Mouse (Mus musculus) spleen, postnatal 36 days (tissue): ENCODE measurements around the gene Cep152.

Source experiments
- DNase-seq, 2 experiments: peaks; one replicate each; pipeline ENCODE4 v3.0.0; 2022; ENCODE audit warnings: low spot score in 2 of 2, mixed read lengths in 1 of 2

The Cep152 gene

DNA sequence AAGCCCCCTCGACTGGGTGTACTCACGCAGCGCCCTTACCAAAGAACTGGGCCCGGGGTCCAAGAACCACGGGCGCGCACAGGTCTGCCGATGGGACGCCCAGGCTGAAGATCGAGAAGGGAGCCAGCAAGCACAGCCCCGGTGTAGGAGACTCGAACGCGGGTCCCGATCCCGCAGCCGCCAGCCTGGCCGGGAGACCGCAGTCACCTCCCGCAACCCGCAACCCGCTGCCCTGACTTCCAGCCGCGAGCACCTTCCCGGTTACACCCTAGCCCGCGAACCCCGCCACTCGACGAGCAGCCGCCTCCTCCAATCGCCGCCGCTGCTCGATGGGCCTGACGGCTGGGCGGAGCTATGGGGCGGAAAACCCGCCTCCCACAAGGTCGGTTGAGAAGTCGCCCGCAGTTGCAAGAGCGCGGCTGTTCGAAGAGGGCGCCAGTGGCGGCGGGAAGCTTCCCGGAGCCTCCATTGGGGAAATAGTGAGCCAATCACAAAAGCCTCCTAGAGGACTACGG, at the start of gene Cep152:
Gene Cep152 (minus strand): TSS at position 277 of the 515 bp plus-strand sequence.
- peak; percentile 97 to 98 for DNase-seq

DNA sequence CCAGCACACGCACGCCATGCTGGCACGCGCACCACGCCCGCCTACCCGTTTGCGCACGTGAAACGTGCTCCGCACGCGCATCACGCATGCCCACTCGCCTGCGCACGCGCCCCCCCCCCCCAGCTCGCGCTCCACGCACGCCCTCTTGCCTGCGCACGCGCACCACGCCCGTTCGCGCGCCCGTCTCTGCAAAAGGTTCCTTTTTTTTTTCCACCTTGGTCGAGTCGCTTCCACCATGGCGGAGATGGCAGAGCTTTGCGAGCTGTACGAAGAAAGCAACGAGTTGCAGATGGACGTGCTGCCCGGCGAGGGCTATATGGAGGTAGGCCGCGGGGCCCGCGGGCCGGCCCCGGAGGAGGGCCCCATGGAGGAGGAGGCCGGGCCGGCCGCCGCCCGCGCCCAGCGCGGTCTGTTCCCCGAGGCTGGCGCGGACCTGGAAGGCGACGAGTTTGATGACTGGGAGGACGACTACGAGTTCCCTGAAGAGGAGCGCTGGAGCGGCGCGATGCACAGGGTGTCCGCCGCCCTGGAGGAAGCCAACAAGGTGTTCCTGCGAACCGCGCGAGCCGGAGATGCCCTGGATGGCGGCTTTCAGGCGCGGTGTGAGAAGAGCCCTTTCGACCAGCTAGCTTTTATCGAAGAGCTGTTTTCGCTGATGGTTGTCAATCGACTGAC, 48.2 kb upstream of the Cep152 start, which contains the start of gene Eid1:
Gene Eid1 (plus strand): TSS at position 139 of the 675 bp plus-strand sequence.
- DNase-seq, result peak; percentile 78 to 81

GRCm38 (mm10) chr2:125672568-125672956, 47.6 kb upstream of the Cep152 start:
- DNase-seq, result no peak

GRCm38 (mm10) chr2:125670846-125671245, 45.9 kb upstream of the Cep152 start:
- peak in 1 of 2 experiments; percentile 43 for DNase-seq

DNA sequence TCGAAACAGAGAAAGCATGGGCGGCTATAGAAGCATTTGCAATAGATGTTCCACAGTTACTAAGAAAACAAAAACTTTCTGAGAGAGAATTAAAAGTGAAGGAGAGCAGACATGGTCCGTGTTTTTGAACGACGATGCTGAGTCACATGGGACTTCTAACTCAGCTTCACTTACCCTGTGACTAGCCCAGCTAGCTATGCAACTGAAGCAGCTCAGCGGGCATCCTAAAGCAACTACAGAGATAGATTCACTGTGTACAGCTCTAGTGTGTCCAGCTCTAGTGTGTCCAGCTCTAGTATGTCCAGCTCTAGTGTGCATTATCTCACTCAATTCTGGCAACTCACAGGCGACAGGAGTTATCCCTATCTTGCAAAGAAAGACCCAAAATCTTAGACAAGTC, 42.8 kb upstream of the Cep152 start:
- DNase-seq, result no peak

GRCm38 (mm10) chr2:125667184-125667583, 42.3 kb upstream of the Cep152 start:
- DNase-seq, result peak; percentile 37 to 45

DNA sequence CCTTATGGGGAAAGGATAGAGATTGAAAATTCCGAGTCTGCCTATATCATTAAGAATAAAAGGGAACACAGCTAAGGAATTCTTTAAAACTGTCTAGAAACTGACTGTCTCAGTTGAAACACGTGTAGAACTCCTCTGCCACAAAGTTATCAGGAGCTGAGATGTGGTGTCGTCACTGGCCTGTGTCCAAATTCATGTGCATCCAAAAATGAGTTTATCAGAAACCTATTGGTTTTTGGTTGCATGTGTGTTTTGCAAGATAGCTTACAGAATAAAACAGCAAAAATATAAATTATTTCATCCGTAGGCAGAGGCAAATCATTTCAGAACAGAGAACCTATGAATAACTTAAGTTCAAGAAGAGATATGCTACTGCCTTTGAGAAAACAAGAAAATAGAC, 41.8 kb upstream of the Cep152 start:
- DNase-seq, result peak; percentile 29 to 68

- DNase-seq, result peak in 1 of 2 experiments; percentile 33
These were observed 41.0 kb upstream of the Cep152 start for GRCm38 (mm10) chr2:125665909-125666308.

DNA sequence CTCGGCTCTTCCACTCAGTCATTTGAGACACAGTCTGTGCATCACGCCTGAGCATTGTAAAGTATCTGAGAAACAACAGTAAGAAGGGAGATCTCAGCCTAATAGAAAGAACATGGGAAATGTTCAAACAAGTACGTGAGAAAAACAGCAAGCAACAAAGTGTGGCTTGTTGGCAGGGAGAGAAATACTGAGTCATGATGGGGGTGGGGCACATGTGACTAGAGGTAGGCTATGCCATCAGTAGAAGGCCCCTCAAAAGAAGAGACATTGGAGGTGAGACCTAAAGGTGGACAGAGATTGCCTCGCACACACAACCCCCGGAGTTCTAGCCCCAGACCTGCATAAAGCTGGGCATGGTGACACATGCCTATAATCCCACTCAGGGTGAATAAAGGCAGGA, 40.3 kb upstream of the Cep152 start:
- peak in 1 of 2 experiments; percentile 19 for DNase-seq

GRCm38 (mm10) chr2:125662517-125662916, 37.6 kb upstream of the Cep152 start:
- no peak for DNase-seq

DNA sequence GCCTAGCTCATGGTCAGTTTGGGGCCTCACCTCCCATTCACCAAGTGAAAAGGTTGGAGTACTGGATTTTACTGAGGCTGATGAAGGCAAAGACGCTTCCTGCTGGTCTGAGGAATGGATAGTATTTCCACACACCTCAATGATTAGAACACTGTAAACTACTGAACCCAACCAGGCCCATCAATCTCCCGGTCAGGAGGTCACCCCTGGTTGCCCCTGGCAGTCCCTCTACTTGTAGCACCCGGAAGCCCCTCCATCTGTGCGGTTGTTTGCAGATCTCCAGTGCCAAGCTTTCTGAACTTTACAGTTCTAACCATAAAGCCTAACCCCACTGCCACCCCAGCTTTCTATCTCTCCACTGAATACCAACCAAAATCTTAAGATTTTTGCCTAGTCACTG, 36.2 kb upstream of the Cep152 start:
- DNase-seq, result no peak

DNA sequence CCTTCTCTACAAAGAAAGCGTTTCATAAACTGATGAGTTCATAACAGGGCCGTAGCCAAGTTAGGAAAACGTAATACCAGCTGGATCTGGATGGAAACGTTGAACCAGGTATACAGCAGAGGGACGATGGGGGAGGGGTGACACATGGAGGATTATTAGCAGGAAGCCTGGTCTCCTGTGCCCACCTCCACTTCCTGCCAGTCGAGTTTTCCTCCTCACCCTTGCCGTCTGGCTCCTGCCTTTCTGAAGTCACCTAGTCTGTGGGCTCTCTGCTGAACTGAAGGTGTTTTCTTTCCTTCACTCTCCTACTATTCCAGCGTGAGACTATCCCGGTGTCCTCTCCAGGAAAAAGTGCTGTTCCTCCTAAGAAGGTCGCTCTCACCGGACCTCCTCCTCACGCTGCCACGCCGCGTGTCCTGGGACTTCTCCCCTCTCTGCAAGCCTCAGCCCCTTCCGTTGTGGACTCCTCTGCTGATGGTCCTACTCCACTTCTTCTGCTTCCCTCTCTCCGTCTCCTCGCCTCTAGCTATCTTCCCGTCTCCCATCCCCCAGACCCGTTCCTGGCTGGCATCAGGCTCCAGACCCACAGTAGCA, 35.7 kb upstream of the Cep152 start:
- no peak for DNase-seq

GRCm38 (mm10) chr2:125659823-125660536, 35.1 kb upstream of the Cep152 start:
- peak; percentile 65 to 76 for DNase-seq

GRCm38 (mm10) chr2:125655391-125655790, 30.5 kb upstream of the Cep152 start:
- no peak for DNase-seq

DNA sequence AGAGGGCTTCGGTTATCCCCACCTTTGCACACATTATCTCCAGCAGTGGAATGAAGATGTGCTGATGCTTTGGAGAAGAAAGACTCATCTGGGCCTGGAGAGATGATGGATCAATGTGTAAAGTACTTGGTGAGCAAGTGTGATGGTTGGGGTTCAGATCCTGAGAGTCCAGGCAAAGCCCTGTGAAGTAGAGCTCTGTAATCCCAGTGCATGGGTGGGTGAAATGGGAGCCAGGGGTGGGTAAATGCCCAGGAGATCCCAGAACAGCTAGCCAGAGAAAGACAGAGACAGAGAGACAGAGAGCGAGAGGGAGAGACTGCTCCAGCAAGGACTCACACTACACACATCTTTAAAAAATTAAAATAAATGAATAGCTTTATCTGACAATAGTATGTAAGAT, 28.4 kb upstream of the Cep152 start:
- no peak for DNase-seq

DNA sequence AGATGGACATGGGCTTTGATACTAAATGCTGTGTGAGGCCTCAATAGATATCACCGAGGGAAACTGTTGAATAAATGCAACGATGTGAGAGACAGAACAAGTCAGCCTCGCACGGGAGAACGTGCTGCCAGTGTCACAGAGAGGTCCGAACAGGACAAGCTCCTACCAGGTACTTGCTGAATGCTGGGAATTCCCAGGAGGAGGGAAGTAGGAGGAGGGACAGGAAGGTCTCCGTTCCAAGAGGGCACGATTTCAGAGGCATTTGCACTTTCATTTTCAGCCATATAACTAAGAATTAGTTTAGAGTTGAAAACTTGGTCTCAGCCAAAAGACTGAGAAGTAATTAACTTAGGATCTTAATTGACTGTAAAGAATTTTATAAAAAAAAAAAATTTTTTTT, 26.6 kb upstream of the Cep152 start:
- DNase-seq, result no peak

- DNase-seq, result no peak
These were observed 25.9 kb upstream of the Cep152 start for GRCm38 (mm10) chr2:125650742-125651352.

- DNase-seq, result no peak
These were observed 25.1 kb upstream of the Cep152 start for GRCm38 (mm10) chr2:125650038-125650437.

DNA sequence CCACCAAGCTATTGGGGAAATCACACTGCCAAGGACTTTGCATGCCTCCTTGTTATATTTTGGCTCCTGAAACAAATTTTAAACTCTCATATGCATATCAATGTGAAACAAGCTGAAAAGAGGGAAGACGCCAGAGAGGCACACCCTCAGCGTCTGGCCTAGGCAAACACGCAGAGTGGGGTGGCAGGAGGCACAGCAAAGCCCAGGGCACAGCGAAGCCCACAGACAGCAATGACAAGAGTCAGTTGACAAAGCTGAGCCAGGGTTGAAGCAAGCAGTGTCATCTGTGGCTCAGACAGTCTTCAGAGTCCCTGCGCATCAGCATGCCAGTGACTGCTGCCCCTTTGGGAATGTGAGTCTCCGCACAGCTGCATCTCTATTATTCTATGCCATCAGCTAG, 20.0 kb upstream of the Cep152 start:
- no peak for DNase-seq

DNA sequence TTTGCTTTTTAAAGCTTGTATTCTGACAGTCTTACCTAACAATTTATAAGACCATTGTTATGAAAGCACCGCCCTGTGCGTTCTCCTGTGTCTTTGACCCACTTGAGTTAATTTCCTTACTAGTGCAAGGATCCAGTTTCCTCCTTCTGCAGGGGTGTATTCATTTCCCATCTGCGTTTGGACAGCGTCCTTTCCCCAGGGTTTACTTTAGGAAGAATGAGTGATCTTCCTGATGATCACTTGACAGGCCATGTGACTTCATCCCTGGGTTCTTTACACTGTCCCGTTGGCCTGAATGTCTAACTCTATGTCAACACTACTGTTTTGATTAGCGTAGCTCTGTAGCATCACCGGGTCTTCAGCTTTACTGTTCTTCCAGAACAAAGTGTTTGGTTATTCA, 12.4 kb upstream of the Cep152 start:
- DNase-seq, result no peak

GRCm38 (mm10) chr2:125630010-125630409, 5.1 kb upstream of the Cep152 start:
- DNase-seq, result no peak

GRCm38 (mm10) chr2:125628487-125628886, 3.6 kb upstream of the Cep152 start:
- no peak for DNase-seq
